Mouse (Mus musculus) kidney, adult 9 months (tissue): ENCODE measurements around the gene Tubb3.
"Not testable (repeated sequence)": the region's sequence is repeated elsewhere in the genome, so short reads cannot be mapped to it uniquely, and the experiment has no call there.

Experiments used
- DNase-seq: peaks from one replicate; pipeline ENCODE4 v3.0.0; 2022

Tubb3 gene

DNA sequence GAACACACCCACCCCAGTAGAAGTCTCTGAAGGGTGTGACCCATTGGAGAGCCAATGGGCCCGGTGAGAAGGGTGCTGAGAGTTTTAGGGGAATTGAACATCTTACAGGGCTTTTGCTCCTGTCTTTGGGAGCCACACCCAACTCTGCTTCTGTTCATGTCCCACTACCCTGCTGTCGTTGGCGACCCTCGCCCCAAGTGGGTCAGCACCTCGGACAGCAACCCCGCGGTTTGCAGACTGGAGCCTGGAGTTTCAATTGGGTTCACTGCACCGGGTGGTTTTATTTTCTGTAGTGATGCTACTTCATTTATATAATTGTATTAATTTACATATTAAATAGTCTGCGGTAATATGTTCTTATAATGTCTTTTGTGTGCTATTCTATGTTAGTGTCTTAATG is 3.0 kb downstream of the Tubb3 start:
- DNase-seq, result no peak

DNA sequence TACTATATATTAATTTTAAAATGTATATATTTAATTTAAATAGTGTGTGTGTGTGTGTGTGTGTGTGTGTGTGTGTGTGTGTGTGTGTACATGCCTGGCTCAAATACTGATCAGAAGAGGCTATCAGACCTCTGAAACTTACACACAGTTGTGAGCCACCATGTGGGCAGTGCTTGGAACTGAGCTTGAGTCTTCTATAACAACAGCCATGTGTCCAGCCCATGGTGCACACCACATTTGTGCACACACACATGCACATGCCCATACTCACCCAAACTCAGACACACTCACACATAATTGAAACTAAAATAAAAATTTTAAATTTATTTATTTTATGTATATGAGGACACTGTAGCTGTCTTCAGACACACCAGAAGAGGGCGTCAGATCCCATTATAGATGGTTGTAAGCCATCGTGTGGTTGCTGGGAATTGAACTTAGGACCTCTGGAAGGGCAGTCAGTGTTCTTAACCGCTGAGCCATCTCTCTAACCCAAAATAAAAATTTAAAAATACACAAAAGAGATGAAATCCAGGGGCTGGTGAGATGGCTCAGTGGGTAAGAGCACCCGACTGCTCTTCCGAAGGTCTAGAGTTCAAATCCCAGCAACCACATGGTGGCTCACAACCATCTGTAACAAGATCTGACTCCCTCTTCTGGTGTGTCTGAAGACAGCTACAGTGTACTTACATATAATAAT is 3.9 kb downstream of the Tubb3 start:
- DNase-seq, result not testable (repeated sequence)

DNA sequence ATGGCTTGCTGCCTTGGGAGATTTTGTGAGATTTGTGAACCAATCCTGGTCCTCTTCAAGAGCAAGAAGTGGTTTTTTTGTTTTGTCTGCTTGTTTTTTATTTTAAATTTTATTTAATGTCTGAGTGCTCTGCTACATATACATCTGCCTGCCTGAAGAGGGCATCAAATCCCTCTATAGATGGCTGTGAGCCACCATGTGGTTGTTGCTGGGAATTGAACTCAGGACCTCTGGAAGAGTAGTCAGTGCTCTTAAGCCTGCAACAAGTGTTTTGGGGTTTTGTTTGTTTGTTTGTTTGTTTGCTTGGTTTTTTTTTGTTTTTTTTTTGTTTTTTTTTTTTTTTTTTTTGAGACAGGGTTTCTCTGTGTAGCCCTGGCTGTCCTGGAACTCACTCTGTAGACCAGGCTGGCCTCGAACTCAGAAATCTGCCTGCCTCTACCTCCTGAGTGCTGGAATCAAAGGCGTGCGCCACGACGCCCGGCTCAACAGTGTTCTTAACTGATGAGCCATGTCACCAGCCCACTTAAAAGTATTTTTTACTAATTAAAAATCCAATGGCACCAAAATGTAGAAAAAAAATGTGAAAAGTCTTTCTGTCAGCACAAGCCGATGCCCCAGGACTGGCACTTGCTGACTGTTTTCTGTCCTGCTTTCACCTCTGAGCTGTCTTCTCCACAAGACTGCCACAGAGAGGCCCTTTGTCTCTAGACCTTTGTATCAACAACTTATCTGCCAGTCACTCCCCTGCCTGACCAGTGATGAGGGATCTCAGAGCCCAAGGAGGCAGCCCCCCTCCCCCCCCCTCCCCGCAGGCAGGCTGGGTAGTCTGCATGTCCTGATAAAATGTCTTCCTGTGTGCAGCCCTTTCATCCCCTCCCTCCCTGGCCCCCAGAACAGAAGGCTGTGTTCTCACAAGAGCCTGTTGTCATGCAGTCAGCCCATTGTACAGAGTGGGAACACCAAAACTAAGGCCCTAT is 5.0 kb downstream of the Tubb3 start:
- no peak for DNase-seq

DNA sequence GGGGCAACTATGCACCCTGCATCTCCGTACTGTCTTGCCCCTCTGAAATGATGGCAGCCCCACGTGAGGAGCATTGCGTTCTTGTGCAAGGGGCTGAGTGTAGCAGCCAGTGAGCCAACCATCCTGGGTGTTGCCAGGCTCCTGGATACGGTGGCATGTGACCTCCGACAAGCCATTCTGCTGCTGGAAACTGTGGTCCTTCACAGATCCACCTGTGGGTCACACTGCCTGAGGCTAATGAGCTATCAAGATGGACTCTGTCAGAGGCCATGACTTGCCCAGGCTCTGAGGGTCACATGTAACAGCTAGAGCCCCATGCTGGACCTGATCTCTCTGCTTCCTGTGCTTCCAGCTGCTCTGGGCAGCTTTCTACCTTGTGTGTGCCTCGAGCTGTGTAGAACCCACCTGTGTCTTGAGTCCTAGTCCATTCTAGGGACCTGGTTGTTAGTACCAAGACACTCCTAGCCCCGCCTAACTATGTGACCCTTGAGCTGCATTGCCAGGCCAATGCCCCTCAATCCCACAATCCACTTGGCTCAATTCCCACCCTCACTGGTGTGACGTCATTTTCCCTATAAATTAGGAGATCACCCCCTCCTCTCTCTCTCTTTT is 5.8 kb downstream of the Tubb3 start:
- no peak for DNase-seq

DNA sequence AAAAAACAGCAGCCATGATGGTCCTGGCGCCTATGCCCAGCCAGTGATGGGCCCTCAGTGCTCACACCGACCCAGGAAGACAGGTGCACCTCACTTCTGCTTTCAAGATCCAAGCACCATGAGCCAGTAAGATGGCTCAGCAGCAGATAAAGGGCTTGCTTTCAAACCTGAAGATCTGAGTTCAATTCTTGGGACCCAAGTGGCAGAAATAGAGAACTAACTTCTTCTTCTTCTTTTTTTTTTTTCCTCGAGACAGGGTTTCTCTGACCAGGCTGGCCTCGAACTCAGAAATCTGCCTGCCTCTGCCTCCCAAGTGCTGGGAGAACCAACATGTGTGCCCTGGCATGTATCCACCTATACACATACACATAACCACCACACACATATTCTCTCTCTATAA is 8.5 kb downstream of the Tubb3 start:
- DNase-seq, result no peak

DNA sequence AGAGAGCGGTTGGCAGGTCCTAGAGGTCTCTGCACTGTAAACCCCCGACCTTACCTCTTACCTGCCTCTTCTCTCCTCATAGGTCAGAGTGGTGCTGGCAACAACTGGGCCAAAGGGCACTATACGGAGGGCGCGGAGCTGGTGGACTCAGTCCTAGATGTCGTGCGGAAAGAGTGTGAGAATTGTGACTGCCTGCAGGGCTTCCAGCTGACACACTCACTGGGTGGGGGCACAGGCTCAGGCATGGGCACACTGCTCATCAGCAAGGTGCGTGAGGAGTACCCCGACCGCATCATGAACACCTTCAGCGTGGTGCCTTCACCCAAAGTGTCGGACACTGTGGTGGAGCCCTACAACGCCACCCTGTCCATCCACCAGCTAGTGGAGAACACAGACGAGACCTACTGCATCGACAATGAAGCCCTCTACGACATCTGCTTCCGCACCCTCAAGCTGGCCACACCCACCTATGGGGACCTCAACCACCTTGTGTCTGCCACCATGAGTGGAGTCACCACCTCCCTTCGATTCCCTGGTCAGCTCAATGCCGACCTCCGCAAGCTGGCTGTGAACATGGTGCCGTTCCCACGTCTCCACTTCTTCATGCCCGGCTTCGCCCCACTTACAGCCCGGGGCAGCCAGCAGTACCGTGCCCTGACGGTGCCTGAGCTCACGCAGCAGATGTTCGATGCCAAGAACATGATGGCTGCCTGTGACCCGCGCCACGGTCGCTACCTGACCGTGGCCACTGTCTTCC is 9.5 kb downstream of the Tubb3 start:
- DNase-seq, result no peak

DNA sequence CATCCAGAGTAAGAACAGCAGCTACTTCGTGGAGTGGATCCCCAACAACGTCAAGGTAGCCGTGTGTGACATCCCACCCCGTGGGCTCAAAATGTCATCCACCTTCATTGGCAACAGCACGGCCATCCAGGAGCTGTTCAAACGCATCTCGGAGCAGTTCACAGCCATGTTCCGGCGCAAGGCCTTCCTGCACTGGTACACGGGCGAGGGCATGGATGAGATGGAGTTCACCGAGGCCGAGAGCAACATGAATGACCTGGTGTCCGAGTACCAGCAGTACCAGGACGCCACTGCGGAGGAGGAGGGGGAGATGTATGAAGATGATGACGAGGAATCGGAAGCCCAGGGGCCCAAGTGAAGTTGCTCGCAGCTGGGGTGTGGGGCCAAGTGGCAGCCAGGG is 10.1 kb downstream of the Tubb3 start:
- no peak for DNase-seq

DNA sequence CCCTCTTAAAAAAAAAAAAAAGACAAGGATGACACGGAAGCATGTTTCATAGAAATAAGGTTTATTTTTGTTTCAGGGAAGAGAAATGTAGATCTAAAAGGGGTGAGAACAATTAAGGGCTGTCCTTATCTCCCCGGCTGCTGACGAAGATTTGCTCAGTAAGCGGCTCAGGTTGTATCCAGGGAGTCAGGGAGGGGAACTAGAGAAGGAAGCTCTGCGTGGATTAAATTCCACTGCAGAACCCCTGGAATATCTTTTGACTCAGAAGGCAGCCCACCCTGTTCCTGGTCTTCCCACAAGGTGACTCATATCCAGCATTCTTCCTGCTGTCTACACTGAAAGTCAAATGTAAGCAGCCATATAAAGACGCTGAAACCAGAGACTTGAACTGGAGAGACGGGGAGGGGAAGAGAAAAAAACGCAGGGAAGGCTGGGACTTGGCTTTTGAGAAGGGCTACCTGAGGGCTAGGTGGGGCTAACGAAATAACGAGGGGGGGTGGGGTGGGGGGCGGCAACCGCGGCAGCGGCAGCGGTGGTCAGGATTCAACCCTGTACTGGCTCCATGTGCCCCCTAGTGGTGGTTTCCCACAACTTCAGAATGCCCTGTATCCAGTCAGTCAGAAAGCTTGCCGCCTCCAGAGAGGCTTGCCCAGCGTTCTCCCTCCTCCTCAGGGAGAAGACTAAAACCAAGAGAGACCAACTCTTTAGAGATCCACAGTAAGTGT is 11.0 kb downstream of the Tubb3 start:
- peak; percentile 89 for DNase-seq

DNA sequence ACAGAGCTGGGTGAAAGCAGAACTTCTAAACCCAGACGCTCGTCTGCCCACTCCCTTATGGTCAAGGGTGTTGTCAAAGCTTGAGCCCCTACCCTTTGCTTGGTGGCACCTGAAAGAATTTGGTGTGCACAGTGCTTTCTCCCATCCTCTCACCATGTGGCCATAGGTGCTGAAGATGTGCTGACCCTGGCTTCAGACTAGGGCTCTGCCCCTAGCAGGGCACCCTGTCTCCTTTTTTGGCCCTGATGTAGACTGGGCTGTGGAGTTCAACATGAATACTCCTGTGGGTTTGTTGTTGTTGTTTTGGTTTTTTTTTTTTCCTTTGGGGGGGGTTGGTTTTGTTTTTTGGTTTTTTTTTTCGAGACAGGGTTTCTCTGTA is 11.5 kb downstream of the Tubb3 start:
- DNase-seq, result no peak

DNA sequence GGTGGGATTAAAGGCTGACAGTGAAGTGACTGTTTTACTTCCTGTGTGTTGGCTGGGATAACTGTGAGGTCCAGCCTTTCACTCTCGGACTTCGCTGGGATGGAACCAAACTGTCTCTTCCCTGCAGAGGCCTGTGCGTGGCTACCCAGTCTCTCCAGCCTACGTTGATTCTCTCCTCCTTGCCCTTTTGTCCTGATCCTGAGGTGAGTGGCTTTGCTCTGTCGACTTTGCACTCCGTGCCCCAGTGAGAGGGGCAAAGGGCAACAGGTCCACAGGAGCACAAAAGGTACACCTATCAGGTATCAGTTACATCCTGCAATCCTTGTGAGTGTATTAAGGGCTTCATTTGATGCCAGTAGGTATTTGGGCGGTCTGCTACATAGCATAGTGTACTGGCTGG is 12.2 kb downstream of the Tubb3 start, which contains the start of gene Def8:
Def8 (plus strand) TSS at position 87 of the 400 bp plus-strand sequence.
- peak; percentile 84 for DNase-seq

DNA sequence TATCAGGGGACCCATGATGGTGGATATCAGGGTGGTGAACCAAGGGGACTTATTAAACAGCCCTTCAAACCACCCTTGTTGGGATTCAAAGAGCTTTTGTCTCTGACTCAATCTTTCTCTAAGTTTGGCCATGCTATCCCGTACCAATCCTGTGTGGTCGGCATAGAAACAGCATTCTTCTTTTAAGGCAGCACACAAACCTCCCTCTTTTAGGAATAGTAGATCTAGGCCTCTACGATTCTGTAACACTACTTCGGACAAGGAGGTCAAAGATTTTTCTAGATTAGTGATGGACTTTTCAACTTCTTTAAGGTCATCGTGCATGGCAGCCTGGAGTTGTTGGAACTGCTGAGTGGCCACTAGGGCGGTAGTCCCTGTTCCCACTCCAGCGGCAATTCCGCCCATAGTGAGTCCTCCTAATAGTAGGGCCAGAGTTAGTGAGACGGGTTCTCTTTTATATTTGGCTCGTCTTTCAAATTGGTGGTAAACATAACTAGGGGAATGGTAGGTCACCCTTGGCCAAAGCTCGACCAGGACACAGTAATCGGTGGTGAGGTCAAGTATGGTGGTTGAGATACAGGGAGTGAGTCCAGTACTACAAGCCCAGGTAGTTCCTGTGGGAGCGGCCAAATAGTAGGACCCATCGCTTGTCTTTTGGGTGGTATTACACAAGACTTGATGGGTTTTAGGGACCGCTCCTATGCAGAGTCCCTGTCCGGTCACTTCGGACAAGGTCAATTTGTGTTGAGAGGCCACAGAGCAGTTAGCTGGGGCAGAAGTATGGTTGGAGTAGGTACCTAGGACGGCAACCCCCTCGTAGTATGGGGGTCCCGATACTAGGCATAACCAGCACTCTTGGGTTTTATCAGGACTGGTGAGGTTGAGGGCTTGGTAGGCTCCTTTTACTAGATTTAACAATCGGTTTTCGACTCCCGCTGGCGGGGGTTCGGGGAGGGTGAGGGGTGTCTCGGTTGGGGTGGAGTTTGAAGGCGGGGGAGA is 15.6 kb downstream of the Tubb3 start:
- DNase-seq, result no peak

DNA sequence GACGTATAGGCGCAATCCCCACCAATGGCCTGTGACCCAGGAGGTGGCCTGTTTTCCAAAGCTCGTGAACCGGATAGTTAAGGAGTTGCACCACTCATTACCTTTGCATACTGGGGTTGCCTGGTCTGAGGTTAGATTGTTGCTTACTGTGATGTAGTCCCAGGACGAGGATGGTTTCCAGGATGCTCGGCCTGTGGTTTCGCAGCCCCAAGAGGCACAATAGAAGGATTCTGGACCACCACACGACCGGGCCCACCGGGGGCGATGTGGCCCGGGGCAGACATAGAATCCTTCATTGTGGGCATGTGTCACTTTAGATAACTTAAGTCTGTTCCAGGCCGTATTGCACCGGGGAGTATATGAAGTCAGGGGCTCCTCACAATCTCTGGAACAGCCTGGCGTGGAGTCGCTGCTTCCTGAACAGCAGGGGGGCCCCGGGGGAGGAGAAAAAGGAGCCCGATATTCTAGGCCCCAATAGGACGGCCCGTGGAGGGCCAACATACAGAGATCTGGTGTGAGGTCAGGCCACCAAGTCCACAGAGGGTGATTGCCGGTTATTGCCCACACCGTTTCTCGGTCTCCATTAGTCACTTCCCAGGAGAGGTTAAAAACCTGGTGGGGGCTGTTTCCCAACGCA is 16.5 kb downstream of the Tubb3 start:
- DNase-seq, result no peak

DNA sequence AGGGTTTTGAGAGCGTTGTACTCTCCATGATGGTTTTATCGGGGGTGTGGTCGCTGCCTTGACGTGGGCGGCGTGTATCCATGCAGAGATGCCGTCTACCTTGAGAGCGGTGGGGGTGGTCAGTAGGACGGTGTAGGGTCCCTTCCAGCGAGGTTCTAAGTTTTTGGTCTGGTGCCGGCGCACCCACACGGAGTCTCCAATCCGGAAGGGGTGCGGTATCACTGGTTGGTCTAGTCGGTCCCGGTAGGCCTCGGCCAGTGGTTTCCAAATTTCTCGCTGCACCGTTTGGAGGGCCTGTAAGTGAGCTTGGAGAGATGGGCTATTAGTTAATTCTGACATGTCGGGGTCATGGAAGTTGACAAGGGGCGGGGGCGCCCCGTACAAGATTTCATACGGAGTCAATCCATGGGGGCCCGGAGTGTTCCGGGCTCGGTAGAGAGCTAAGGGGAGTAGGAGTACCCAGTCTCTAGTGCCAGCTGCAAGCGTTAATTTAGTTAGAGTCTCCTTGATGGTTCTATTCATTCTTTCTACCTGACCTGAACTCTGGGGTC is 17.2 kb downstream of the Tubb3 start:
- DNase-seq, result no peak

DNA sequence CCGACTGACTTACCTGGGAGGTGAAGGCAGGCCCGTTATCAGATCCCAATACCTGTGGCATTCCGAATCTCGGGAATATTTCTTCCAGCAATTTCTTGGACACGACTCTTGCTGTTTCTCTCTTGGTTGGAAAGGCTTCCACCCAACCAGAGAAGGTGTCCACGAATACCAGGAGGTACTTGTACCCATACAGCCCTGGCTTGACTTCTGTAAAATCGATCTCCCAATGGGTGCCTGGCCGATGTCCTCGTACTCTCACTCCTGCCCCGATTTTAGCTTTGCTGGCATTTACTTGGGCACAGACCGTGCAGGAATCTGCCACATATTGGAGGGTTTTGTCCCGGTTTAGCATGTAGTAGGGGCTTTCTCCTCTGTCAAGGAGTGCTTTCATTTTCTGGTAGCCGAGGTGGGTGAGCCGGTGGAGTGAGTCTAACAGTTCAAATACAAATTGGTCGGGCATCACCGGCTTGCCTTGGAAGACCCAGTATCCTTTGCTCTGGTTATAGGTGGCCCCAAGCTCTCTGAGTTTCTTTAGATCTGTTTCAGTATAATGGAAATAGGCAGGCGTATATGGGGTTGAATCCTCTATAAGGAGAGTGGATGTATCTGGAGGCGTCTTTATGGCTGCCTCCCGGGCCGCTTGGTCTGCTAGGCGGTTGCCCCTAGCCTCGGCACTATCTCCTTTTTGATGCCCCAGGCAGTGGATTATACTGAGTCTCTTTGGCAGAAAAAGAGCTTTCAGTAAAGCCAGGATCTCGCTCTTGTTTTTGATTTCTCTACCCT is 17.9 kb downstream of the Tubb3 start:
- no peak for DNase-seq

DNA sequence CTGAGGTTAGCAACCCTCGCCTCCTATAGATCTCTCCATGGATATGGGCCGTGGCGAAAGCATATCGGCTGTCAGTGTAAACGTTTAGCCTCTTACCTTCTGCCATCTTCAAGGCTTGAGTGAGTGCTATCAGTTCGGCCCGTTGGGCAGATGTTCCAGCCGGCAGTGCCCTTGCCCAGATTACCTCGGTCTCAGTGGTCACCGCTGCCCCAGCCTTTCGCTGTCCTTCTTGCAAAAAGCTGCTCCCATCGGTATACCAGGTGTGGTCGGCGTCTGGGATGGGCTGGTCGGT is 18.4 kb downstream of the Tubb3 start:
- DNase-seq, result not testable (repeated sequence)

DNA sequence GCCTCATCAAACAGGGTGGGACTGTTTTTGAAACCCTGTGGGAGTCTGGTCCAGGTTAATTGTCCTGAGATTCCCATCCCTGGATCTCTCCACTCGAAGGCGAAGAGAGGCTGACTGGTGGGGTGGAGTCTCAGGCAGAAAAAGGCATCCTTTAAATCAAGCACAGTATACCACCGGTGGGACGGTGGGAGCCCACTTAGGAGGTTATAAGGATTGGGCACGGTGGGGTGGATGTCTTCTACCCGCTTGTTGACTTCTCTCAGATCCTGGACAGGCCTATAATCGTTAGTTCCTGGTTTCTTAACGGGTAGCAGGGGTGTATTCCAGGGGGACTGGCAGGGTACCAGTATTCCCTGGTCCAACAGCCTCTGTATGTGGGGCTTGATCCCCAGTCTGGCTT is 19.7 kb downstream of the Tubb3 start:
- not testable (repeated sequence) for DNase-seq

DNA sequence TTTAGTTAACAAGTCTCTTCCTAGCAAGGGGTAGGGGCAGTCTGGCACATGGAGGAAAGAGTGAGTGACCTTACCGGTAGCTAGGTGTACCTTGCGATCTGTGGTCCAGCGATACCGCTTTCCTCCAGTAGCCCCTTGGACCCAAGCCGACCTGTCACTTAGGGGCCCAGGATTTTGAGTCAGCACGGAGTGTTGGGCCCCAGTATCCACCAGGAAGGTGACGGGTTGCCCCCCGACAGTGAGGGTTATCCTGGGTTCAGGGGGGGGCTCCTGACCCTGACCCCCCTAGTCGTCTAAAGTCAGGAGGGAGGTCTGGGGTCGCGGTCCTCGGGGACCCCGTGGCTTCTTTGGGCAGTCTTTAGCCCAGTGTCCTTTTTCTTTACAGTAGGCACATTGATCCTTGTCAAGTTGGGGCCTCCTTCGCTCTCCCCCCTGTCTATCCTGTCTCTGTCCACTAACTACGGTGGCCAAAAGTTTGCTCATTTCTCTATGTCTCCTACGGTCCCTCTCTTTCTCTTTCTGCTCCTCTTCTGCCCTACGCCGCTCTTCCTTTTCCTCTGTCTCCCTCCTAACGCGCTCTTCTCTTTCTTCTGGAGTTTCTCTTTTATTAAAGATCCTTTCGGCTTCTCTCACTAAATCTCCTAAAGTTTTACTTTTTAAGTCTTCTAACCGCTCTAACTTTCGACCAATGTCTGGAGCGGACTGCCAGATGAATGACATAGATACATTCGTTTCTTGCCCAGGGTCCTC is 20.6 kb downstream of the Tubb3 start:
- DNase-seq, result no peak

DNA sequence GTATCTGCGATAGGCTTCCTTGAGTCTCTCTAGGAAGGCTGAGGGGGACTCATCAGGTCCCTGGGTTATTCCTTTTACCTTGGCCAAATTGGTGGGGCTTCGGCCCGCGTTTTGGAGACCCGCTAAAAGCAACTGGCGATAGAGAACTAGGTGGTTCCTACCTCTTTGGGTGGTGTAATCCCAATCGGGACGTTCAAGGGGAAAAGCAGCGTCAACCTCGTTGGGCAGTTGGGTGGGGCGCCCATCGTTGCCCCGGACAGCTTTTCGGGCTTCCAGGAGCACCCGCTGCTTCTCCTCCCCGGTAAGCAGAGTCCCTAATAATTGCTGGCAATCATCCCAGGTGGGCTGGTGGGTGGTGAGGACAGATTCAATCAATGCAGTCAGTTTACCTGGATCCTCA is 21.2 kb downstream of the Tubb3 start:
- no peak for DNase-seq
